Mouse (Mus musculus) mesoderm, embryonic 11.5 days (tissue): ENCODE data around the gene B3glct.

Source experiments
- DNase-seq: peaks from one replicate; pipeline ENCODE4 v3.0.0-alpha.2; 2012; ENCODE audit warnings: low read depth, low spot score

The B3glct gene

GRCm38 (mm10) chr5:149663417-149663816, 14.6 kb upstream of the B3glct start:
- DNase-seq, result no peak

- no peak for DNase-seq
These were observed 834 bp upstream of the B3glct start for GRCm38 (mm10) chr5:149677196-149677595.

GRCm38 (mm10) chr5:149678990-149679348, 939 bp downstream of the B3glct start:
- DNase-seq, result no peak

- DNase-seq, result no peak
These were observed 1.3 kb downstream of the B3glct start for GRCm38 (mm10) chr5:149679362-149679761.

- no peak for DNase-seq
These were observed 1.9 kb downstream of the B3glct start for GRCm38 (mm10) chr5:149679886-149680285.

- DNase-seq, result no peak
These were observed 2.9 kb downstream of the B3glct start for GRCm38 (mm10) chr5:149680946-149681345.

- DNase-seq, result no peak
These were observed 11.8 kb downstream of the B3glct start for GRCm38 (mm10) chr5:149689860-149690259.

GRCm38 (mm10) chr5:149692548-149692947, 14.5 kb downstream of the B3glct start:
- DNase-seq, result no peak

- no peak for DNase-seq
These were observed 15.2 kb downstream of the B3glct start for GRCm38 (mm10) chr5:149693200-149693599.

- no peak for DNase-seq
These were observed 15.9 kb downstream of the B3glct start for GRCm38 (mm10) chr5:149693968-149694367.

- no peak for DNase-seq
These were observed 17.2 kb downstream of the B3glct start for GRCm38 (mm10) chr5:149695077-149695750.

- no peak for DNase-seq
These were observed 24.7 kb downstream of the B3glct start for GRCm38 (mm10) chr5:149702770-149703169.

- no peak for DNase-seq
These were observed 33.5 kb downstream of the B3glct start for GRCm38 (mm10) chr5:149711545-149711944.

GRCm38 (mm10) chr5:149713170-149713774, 35.2 kb downstream of the B3glct start:
- peak; percentile 73 for DNase-seq

- DNase-seq, result no peak
These were observed 35.8 kb downstream of the B3glct start for GRCm38 (mm10) chr5:149713834-149714233.

GRCm38 (mm10) chr5:149715571-149716328, 37.7 kb downstream of the B3glct start:
- peak; percentile 61 for DNase-seq

GRCm38 (mm10) chr5:149716329-149716690, 38.3 kb downstream of the B3glct start:
- no peak for DNase-seq

- no peak for DNase-seq
These were observed 53.7 kb downstream of the B3glct start for GRCm38 (mm10) chr5:149731776-149732175.

- no peak for DNase-seq
These were observed 59.2 kb downstream of the B3glct start for GRCm38 (mm10) chr5:149737210-149737609.

- no peak for DNase-seq
These were observed 62.1 kb downstream of the B3glct start for GRCm38 (mm10) chr5:149740145-149740544.

- DNase-seq, result no peak
These were observed 62.7 kb downstream of the B3glct start for GRCm38 (mm10) chr5:149740703-149741102.

GRCm38 (mm10) chr5:149742286-149742685, 64.3 kb downstream of the B3glct start:
- no peak for DNase-seq

GRCm38 (mm10) chr5:149745079-149745478, 67.0 kb downstream of the B3glct start:
- no peak for DNase-seq
